Mouse (Mus musculus) right cerebral cortex, postnatal 14 days (tissue): ENCODE measurements around the gene Olfr564.

Source experiments
- DNase-seq: peaks from one replicate; pipeline ENCODE4 v3.0.0; 2022

The Olfr564 gene

GRCm38 (mm10) chr7:102803180-102803579, at the start of gene Olfr564:
TSS of gene Olfr564 (plus strand) at chr7:102803480.
- no peak for DNase-seq

- no peak for DNase-seq
Observed at GRCm38 (mm10) chr7:102759266-102759665, 44.0 kb upstream of the Olfr564 start, which contains the start of the genes Olfr560 and Olfr78. TSS of gene Olfr560 (minus strand) at chr7:102759366. TSS of gene Olfr78 (minus strand) at chr7:102759471.

- no peak for DNase-seq
Observed at GRCm38 (mm10) chr7:102770921-102771320, 32.4 kb upstream of the Olfr564 start, which contains the start of gene Olfr561. TSS of gene Olfr561 (plus strand) at chr7:102771221.
